Comparison of ENCODE assay signal across 9 mouse cellular contexts in the genomic region with DNA sequence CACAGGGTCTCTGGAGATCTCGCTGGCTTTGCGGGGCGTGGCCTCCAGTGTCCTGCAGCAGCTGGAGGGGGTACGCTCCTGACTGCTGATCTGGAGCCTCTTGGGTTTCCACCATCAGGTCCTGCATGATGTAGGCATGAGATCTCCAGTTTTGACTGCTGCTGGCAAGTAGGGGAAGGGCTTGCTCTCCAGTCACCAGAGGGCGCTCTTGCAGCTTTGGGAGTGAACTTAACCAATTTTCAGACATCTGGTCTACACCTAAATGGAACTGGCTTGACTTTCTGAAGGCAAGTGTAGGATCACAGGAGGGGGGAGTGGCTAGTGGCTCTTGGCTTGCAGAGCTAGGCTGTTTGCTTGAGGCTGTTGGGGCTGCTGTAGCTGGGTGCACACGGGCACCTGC. TPM values are rescaled to one million over a fixed set of nuclear protein-coding genes. Genes with fewer than 3 reads are reported as not detected.
DNase-seq lines count a peak whose midpoint lies in the region; ATAC-seq and TF ChIP-seq lines count a peak whose summit lies in the region.
"Had no signal": no experiment of that assay in that cellular context is flagged by ENCODE, and none has a peak within 500 bp of the region (broad histone marks: within the 10 kb centered on the region; RNA-seq: fewer than 3 reads in every experiment).

No protein-coding gene starts in this region.

- H3K4me3 ChIP-seq in ES-E14 (ENCODE audit: insufficient read depth in 1 of 2, low read depth in 1 of 2, low read length in 2 of 2, poor library complexity in 1 of 2, severe bottlenecking in 1 of 2), result no peak overlapping the region
- peak overlapping the region; percentile 77 for H3K4me3 ChIP-seq in lung, embryonic 15.5 days
- H3K4me3 ChIP-seq: liver, embryonic 15.5 days had no signal

- in situ Hi-C loops in ES-E14 (cut with MboI; ENCODE audit: low sequenced_read_pairs in 2 of 2, unreplicated experiment in 2 of 2), result no loop called here

- no peaks in the 10 kb centered on the region for H3K9me3 ChIP-seq in ES-E14 (ENCODE audit: control insufficient read depth, insufficient read depth, low read depth, low read length)
- no peaks in the 10 kb centered on the region for H3K9me3 ChIP-seq in lung, embryonic 15.5 days
- H3K9me3 ChIP-seq: liver, embryonic 15.5 days had no signal

- peak overlapping the region; percentile 88 for H3K4me2 ChIP-seq in lung, embryonic 15.5 days
- H3K4me2 ChIP-seq: liver, embryonic 15.5 days had no signal

- no peak for ATAC-seq in lung, embryonic 15.5 days (ENCODE audit: borderline replicate concordance, extremely low read depth, low FRiP score, low TSS enrichment)

- peaks cover 0 to 34% of the 10 kb centered on the region in 2 experiments; a peak in 1 of 4 replicates for H3K4me1 ChIP-seq in ES-E14 (ENCODE audit: control insufficient read depth in 2 of 2, insufficient read depth in 2 of 2, low read length in 2 of 2, poor library complexity in 1 of 2)
- peaks cover 70% of the 10 kb centered on the region for H3K4me1 ChIP-seq in lung, embryonic 15.5 days

- 14% methylated on average over 6 of the region's 6 CpGs for WGBS in lung, embryonic 15.5 days

- H3K36me3 ChIP-seq in ES-E14 (ENCODE audit: control insufficient read depth, insufficient read depth, low read length, poor library complexity, severe bottlenecking), result peaks cover 19% of the 10 kb centered on the region; the same call in 1 of the 2 replicates
- H3K36me3 ChIP-seq in lung, embryonic 15.5 days, result peaks cover 6% of the 10 kb centered on the region; the same call in 1 of the 2 replicates
- H3K36me3 ChIP-seq: liver, embryonic 15.5 days had no signal

- no peak overlapping the region for H3K9ac ChIP-seq in ES-E14 (ENCODE audit: insufficient read depth, low read depth, low read length, poor library complexity, severe bottlenecking)
- no peak overlapping the region for H3K9ac ChIP-seq in lung, embryonic 15.5 days
- H3K9ac ChIP-seq: liver, embryonic 15.5 days had no signal

- peak; percentile 93 for DNase-seq in ES-E14 (ENCODE audit: low read depth, low spot score)
- DNase-seq in cerebellum, adult 18-20 months, result peak; percentile 81 to 88
- DNase-seq in forelimb bud, embryonic 11.5 days (ENCODE audit: low read depth, low spot score), result peak; percentile 93
- DNase-seq in heart, postnatal 4 days, result peak; percentile 91
- DNase-seq in layer of hippocampus, adult 18-20 months (ENCODE audit: low spot score in 2 of 2), result peak; percentile 77 to 91
- DNase-seq in retina, adult 2 months (ENCODE audit: low read depth, low spot score), result peak; percentile 56
- peak; percentile 86 for DNase-seq in thymus, postnatal 25 days

- H3K27me3 ChIP-seq in lung, embryonic 15.5 days, result no peaks in the 10 kb centered on the region

- H3K27ac ChIP-seq in ES-E14 (ENCODE audit: insufficient read depth, low read depth, low read length, poor library complexity, severe bottlenecking), result no peak overlapping the region
- no peak overlapping the region for H3K27ac ChIP-seq in lung, embryonic 15.5 days
- H3K27ac ChIP-seq: liver, embryonic 15.5 days had no signal

TF ChIP-seq in ES-E14, 5 proteins besides CTCF, POLR2A, EP300 and RAD21:
- TF ChIP-seq MAFK (IDR thresholded peaks at IDR 0.05; ENCODE audit: insufficient read depth, low read depth, low read length) (no peak), ZC3H11A (IDR thresholded peaks at IDR 0.05; ENCODE audit: borderline replicate concordance, low read depth, low read length) (0 out of 2 replicates have a peak, but pooled peaks have one; percentile 32), ZNF384 (IDR thresholded peaks at IDR 0.05; ENCODE audit: low read depth, low read length) (no peak)

RNA-seq across cellular contexts. Expression of gene Axin2, which starts 5.1 kb away (rescaled TPM):
- total RNA-seq in ES-E14 (2012; rRNA removed), result 7.7 and 12.3 TPM in 2 replicates
- 1 to 10 TPM; 5.8 to 6.3 TPM for total RNA-seq in heart, postnatal 4 days (2021)
- total RNA-seq in layer of hippocampus, adult 18-20 months (2021), result 10 to 100 TPM; 30.6 to 33.8 TPM
- polyA plus RNA-seq in lung, embryonic 15.5 days (2015; fragmentation: Nextera tagmentation; extraction: Ambion mirVana), result 8.4 TPM in 2 replicates
